8 mouse cellular contexts compared by ENCODE assay signal in the genomic region with DNA sequence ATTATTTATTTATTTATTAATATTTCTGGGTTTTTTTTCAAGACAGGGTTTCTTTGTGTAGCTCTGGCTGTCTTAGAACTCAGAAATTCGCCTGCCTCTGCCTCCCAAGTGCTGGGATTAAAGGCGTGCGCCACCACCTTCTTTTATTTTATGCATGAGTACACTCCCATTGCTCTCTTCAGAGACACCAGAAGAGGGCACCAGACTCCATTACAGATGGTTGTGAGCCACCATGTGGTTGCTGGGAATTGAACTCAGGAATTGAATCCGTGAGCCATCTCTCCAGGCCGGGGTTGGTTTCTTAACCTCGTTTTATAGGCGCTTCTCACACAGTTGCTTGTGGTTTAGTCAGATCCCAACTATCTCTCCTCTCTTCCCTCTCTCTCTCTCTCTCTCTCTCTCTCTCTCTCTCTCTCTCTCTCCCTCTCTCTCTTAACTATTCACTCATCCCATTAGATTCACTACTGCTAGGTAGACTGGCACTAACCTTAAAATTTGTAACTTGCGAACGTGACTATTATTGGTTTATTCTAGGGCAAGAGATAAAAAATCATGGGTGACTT. TPM values are rescaled to one million over a fixed set of nuclear protein-coding genes. Genes with fewer than 3 reads are reported as not detected.
A peak's percentile ranks its signal among the peaks of the same experiment; 100 is the strongest.
DNase-seq lines count a peak whose midpoint lies in the region; ATAC-seq and TF ChIP-seq lines count a peak whose summit lies in the region.

No protein-coding gene starts in this region.

- H3K9ac ChIP-seq in ES-E14 (ENCODE audit: insufficient read depth, low read depth, low read length, poor library complexity, severe bottlenecking): no peak overlapping the region; the same call in 1 of the 2 replicates
- no peak overlapping the region for H3K9ac ChIP-seq in embryonic facial prominence, embryonic 11.5 days (replicated peaks; ENCODE audit: low read length)
- no peak overlapping the region; the same call in 1 of the 2 replicates for H3K9ac ChIP-seq in hindbrain, postnatal 0 days (replicated peaks; ENCODE audit: low read length)
- H3K9ac ChIP-seq in liver, embryonic 15.5 days: peak overlapping the region; percentile 21; the same call in 1 of the 2 replicates
- no peak overlapping the region for H3K9ac ChIP-seq in stomach, embryonic 14.5 days (replicated peaks; ENCODE audit: low read depth, low read length)

- ATAC-seq in embryonic facial prominence, embryonic 11.5 days (replicated peaks; ENCODE audit: insufficient number of reproducible peaks, low FRiP score, low TSS enrichment, low read depth): no peak
- no peak for ATAC-seq in hindbrain, postnatal 0 days
- peak; percentile 4; the same call in 1 of the 2 replicates for ATAC-seq in liver, embryonic 15.5 days (ENCODE audit: insufficient read depth)
- no peak for ATAC-seq in stomach, embryonic 14.5 days (ENCODE audit: insufficient number of reproducible peaks, insufficient read depth, low FRiP score, low read depth)
- no peak for ATAC-seq in granulocyte monocyte progenitor cell, adult 5-6 weeks (replicated peaks; ENCODE audit: poor library complexity, severe bottlenecking)

- in situ Hi-C loops in ES-E14 (cut with MboI; ENCODE audit: low sequenced_read_pairs in 2 of 2, unreplicated experiment in 2 of 2): no loop called here

- peak overlapping the region; percentile 30; the same call in 1 of the 2 replicates for H3K4me2 ChIP-seq in embryonic facial prominence, embryonic 11.5 days (ENCODE audit: low read depth, low read length)
- H3K4me2 ChIP-seq in hindbrain, postnatal 0 days (ENCODE audit: low read depth, low read length): peak overlapping the region; percentile 54
- H3K4me2 ChIP-seq in liver, embryonic 15.5 days: peak overlapping the region; percentile 84
- peak overlapping the region; percentile 75 for H3K4me2 ChIP-seq in stomach, embryonic 14.5 days (replicated peaks; ENCODE audit: low read depth, low read length)

- peak overlapping the region; percentile 25 to 91; a peak in 3 of 4 replicates for H3K4me3 ChIP-seq in ES-E14 (ENCODE audit: insufficient read depth in 1 of 2, low read depth in 1 of 2, low read length in 2 of 2, poor library complexity in 1 of 2, severe bottlenecking in 1 of 2)
- H3K4me3 ChIP-seq in embryonic facial prominence, embryonic 11.5 days (ENCODE audit: low read depth, low read length): peak overlapping the region; percentile 54
- H3K4me3 ChIP-seq in hindbrain, postnatal 0 days (ENCODE audit: low read length): peak overlapping the region; percentile 85
- peak overlapping the region; percentile 82 for H3K4me3 ChIP-seq in liver, embryonic 15.5 days (replicated peaks)
- H3K4me3 ChIP-seq in stomach, embryonic 14.5 days (ENCODE audit: low read depth, low read length): peak overlapping the region; percentile 83

- no peaks in the 10 kb centered on the region for H3K9me3 ChIP-seq in ES-E14 (ENCODE audit: control insufficient read depth, insufficient read depth, low read depth, low read length)
- H3K9me3 ChIP-seq in embryonic facial prominence, embryonic 11.5 days (replicated peaks; ENCODE audit: control insufficient read depth, low read length): no peaks in the 10 kb centered on the region
- H3K9me3 ChIP-seq in hindbrain, postnatal 0 days (ENCODE audit: low read length): no peaks in the 10 kb centered on the region
- H3K9me3 ChIP-seq in liver, embryonic 15.5 days (replicated peaks): no peaks in the 10 kb centered on the region
- no peaks in the 10 kb centered on the region for H3K9me3 ChIP-seq in stomach, embryonic 14.5 days (ENCODE audit: control insufficient read depth, low read depth, low read length)

- TF ChIP-seq CTCF in hindbrain, postnatal 0 days (IDR thresholded peaks at IDR 0.05; ENCODE audit: low read depth): peak; percentile 47

- no peak overlapping the region for H3K27ac ChIP-seq in ES-E14 (ENCODE audit: insufficient read depth, low read depth, low read length, poor library complexity, severe bottlenecking)
- no peak overlapping the region for H3K27ac ChIP-seq in embryonic facial prominence, embryonic 11.5 days (replicated peaks; ENCODE audit: low read depth, low read length)
- no peak overlapping the region for H3K27ac ChIP-seq in hindbrain, postnatal 0 days
- no peak overlapping the region for H3K27ac ChIP-seq in liver, embryonic 15.5 days (replicated peaks)
- H3K27ac ChIP-seq in stomach, embryonic 14.5 days (ENCODE audit: low read length): no peak overlapping the region

- DNase-seq in embryo, embryonic 11 days: peak; percentile 6
- DNase-seq in embryo, embryonic 10 days (ENCODE audit: low spot score): no peak
- DNase-seq in ES-E14 (ENCODE audit: low read depth, low spot score): no peak
- DNase-seq in embryonic facial prominence, embryonic 11.5 days (ENCODE audit: low spot score): no peak
- DNase-seq in hindbrain, postnatal 0 days (ENCODE audit: low spot score): peak; percentile 20

- H3K4me1 ChIP-seq in ES-E14 (ENCODE audit: control insufficient read depth in 2 of 2, insufficient read depth in 2 of 2, low read length in 2 of 2, poor library complexity in 1 of 2): 0 out of 4 replicates have a peak, but pooled peaks cover 0 to 3% of the 10 kb centered on the region in 2 experiments
- H3K4me1 ChIP-seq in embryonic facial prominence, embryonic 11.5 days (ENCODE audit: control insufficient read depth, insufficient read depth, low read length): no peaks in the 10 kb centered on the region
- peaks cover 12% of the 10 kb centered on the region for H3K4me1 ChIP-seq in hindbrain, postnatal 0 days (ENCODE audit: insufficient read depth, low read length)
- peaks cover 24% of the 10 kb centered on the region for H3K4me1 ChIP-seq in liver, embryonic 15.5 days (replicated peaks)
- peaks cover 18% of the 10 kb centered on the region; the same call in 1 of the 2 replicates for H3K4me1 ChIP-seq in stomach, embryonic 14.5 days (ENCODE audit: control insufficient read depth, insufficient read depth, low read length)

- no peaks in the 10 kb centered on the region for H3K27me3 ChIP-seq in embryonic facial prominence, embryonic 11.5 days (ENCODE audit: control insufficient read depth, insufficient read depth, low read length)
- H3K27me3 ChIP-seq in hindbrain, postnatal 0 days (ENCODE audit: insufficient read depth, low read length): no peaks in the 10 kb centered on the region
- peaks cover 12% of the 10 kb centered on the region; the same call in 1 of the 2 replicates for H3K27me3 ChIP-seq in liver, embryonic 15.5 days
- no peaks in the 10 kb centered on the region for H3K27me3 ChIP-seq in stomach, embryonic 14.5 days (ENCODE audit: control insufficient read depth, insufficient read depth, low read length)

- 31% methylated on average over 9 of the region's 9 CpGs for WGBS in embryonic facial prominence, embryonic 11.5 days
- WGBS in hindbrain, postnatal 0 days: 28% methylated on average over 9 of the region's 9 CpGs
- WGBS in liver, embryonic 15.5 days (ENCODE audit: insufficient replicate concordance): 37% methylated on average over 9 of the region's 9 CpGs
- 37% methylated on average over 9 of the region's 9 CpGs for WGBS in stomach, embryonic 14.5 days

- H3K36me3 ChIP-seq in ES-E14 (ENCODE audit: control insufficient read depth, insufficient read depth, low read length, poor library complexity, severe bottlenecking): no peaks in the 10 kb centered on the region
- no peaks in the 10 kb centered on the region for H3K36me3 ChIP-seq in embryonic facial prominence, embryonic 11.5 days (replicated peaks; ENCODE audit: control insufficient read depth, insufficient read depth, low read depth, low read length)
- no peaks in the 10 kb centered on the region for H3K36me3 ChIP-seq in hindbrain, postnatal 0 days (ENCODE audit: insufficient read depth, low read length)
- no peaks in the 10 kb centered on the region for H3K36me3 ChIP-seq in liver, embryonic 15.5 days (replicated peaks)
- no peaks in the 10 kb centered on the region for H3K36me3 ChIP-seq in stomach, embryonic 14.5 days (ENCODE audit: control insufficient read depth, insufficient read depth, low read length)

TF ChIP-seq in ES-E14, 5 proteins besides CTCF, POLR2A, EP300 and RAD21:
- no peak for TF ChIP-seq ZC3H11A (IDR thresholded peaks at IDR 0.05; ENCODE audit: borderline replicate concordance, low read depth, low read length)
- no peak for TF ChIP-seq HCFC1 (IDR thresholded peaks at IDR 0.05; ENCODE audit: borderline replicate concordance, insufficient read depth, low read length)
- no peak for TF ChIP-seq MAFK (IDR thresholded peaks at IDR 0.05; ENCODE audit: insufficient read depth, low read depth, low read length)
- no peak for TF ChIP-seq ZNF384 (IDR thresholded peaks at IDR 0.05; ENCODE audit: low read depth, low read length)

RNA-seq across cellular contexts. Expression of gene Alms1, which starts 0.4 kb away (rescaled TPM):
- total RNA-seq in ES-E14 (2012; rRNA removed): 22.0 and 23.4 TPM in 2 replicates
- polyA plus RNA-seq in embryonic facial prominence, embryonic 11.5 days (2014; fragmentation: Nextera tagmentation; extraction: Ambion mirVana): 7.6 and 7.8 TPM in 2 replicates
- 12.8 and 15.5 TPM in 2 replicates for total RNA-seq in hindbrain, postnatal 0 days (2014; rRNA removed)
- 2.5 and 3.0 TPM in 2 replicates for polyA plus RNA-seq in hindbrain, postnatal 0 days (2015; fragmentation: Nextera tagmentation; extraction: Ambion mirVana)
- 1.5 and 1.9 TPM in 2 replicates for polyA plus RNA-seq in liver, embryonic 15.5 days (2015; fragmentation: Nextera tagmentation; extraction: Ambion mirVana)
- 8.8 and 8.9 TPM in 2 replicates for polyA plus RNA-seq in stomach, embryonic 14.5 days (2014; fragmentation: Nextera tagmentation; extraction: Ambion mirVana)
- total RNA-seq in granulocyte monocyte progenitor cell, adult 5-6 weeks (2014; fragmentation: Nextera tagmentation): 21.7 and 29.1 TPM in 2 replicates
- 18.4 and 20.2 TPM in 2 replicates for total RNA-seq in granulocyte monocyte progenitor cell, adult 5-6 weeks (2017)

Comparison
In these comparisons a context has a peak if more than half of its experiments do, and no peak if none do; other contexts are left out.
1. DNase-seq: peak in embryo, embryonic 11 days (single experiment) and hindbrain, postnatal 0 days (single experiment); none in embryo, embryonic 10 days (single experiment), ES-E14 (single experiment) and embryonic facial prominence, embryonic 11.5 days (single experiment).
2. H3K4me2 ChIP-seq: peak in every context shown above with its lines; median percentile 84 in liver, embryonic 15.5 days; 75 in stomach, embryonic 14.5 days; 54 in hindbrain, postnatal 0 days; 30 in embryonic facial prominence, embryonic 11.5 days.
3. Peak in every context shown above with its lines, with median percentiles within 50 percentile points of each other: H3K4me3 ChIP-seq.